Mouse (Mus musculus) v-Abl transformed pro-B cells (cell line): Measurements from ENCODE around the gene Necab3.

Experiments
- in situ Hi-C, 2 experiments: fragments of 400-800 bp; cut with MboI; formaldehyde crosslinking; loops; one replicate each; pipeline ENCODE4 v1.15.1; 2025; ENCODE audit not compliant: unreplicated experiment in 2 of 2

The Necab3 gene

DNA sequence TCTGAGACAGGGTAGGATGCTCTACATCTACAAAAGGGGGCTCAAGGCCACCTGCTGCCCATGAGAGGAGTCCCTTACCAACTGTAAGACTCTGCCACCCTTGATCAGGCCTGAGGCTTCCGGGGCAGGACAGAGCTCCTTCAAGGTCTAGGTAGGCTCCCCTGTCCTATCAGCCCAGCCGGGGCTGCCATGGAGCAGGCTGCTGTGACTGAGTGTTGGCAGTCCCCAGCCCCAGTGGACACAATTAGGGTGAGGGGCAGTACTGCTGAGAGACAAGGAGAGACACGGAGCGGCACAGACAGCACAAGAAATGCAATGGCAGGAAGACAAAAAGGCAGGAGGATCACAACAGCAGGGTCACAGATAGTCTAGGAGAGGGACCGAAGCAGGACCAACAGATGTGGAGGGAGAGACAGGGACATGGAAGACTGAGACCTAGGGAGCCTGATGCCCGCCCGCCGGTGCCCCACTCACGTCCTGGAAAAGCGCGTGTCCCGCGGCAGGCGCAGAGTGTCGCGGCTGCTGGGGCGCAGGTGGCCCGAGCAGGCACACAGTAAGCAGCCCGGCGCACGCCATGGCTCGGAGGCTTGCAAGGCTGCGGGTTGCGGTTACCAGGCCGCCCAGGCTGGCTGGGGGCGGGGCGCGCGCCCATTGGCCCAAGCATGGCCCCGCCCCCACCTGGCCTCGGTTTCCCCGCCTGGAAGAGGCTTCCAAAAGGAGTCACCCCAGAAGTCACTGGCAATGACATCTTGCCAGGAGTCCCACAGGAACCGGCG, at the start of gene Necab3:
Necab3 (minus strand) TSS at position 627 of the 776 bp plus-strand sequence.
- in situ Hi-C loops = no loop called here

- in situ Hi-C loops = no loop called here
Measured at GRCm38 (mm10) chr2:154606965-154607364, 48.3 kb upstream of the Necab3 start.

DNA sequence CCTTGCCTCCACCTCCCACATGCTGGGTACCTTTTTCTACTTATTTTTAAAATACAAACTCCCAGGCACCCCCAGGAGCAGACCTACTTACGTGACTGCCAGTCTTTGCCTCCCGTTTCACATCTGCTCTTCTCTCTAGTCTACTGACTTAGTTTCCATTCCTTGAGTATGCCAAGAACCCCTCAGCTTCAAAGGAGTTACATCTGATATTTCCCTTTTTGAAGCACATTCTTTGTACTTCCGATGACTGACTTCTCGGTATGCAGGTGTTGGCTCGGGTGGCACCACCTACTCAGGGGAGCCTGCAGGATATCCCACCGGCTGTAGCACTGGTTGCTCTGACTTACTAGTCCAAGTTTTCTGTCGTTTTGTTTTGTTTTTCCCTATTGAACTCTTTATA, 45.5 kb upstream of the Necab3 start:
- in situ Hi-C loops = no loop called here

DNA sequence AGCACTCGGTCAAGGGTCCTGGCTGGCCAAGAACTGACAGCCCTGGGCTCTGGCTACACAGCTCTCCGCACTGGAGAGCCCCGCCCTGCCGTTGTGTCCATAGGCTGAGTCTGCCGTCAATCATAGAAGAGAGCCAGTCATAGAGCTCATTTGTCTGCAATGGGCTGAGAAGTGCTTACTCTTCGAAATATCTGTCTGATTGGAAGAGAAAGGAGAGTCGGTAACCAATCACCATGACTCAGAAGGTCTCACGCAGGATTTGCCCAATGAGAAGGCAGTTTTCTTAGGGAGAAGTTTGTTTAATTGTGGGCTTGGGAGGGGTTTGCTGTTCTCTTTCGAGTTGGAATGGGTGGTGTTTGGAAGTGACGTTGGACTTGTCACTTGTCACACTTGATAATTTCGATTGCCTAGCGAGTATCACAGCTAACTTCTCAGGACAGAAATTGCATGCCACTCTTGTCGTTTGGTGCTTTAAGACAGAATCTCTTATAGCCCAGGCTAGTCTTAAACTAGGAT, 45.0 kb upstream of the Necab3 start, which contains the start of gene Pxmp4:
Pxmp4 (minus strand) TSS at position 71 of the 516 bp plus-strand sequence.
- in situ Hi-C loops = no loop called here

- in situ Hi-C loops = no loop called here
Measured at GRCm38 (mm10) chr2:154603007-154603637, 44.4 kb upstream of the Necab3 start.

DNA sequence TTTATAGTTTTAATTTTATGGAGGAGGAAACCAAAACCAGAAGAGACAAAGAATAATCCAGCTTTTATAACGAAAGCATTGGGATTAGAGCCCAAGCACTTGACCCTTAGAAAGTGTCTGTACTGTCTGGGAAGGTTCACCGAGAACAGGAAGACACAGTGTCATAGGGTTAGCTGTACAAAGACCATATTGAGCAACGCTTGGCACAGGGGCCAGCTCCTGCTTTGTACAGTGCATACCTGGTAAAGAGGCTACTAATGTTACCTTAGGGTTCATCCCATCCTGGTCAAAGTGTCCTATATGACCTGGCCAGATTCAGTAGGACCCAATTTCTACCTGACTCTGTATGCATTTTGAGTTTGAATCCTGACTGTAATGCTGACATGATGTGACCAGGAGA, 42.6 kb upstream of the Necab3 start:
- in situ Hi-C loops = no loop called here

GRCm38 (mm10) chr2:154600586-154600985, 41.9 kb upstream of the Necab3 start:
- in situ Hi-C loops = no loop called here

GRCm38 (mm10) chr2:154597399-154597798, 38.7 kb upstream of the Necab3 start:
- in situ Hi-C loops = no loop called here

DNA sequence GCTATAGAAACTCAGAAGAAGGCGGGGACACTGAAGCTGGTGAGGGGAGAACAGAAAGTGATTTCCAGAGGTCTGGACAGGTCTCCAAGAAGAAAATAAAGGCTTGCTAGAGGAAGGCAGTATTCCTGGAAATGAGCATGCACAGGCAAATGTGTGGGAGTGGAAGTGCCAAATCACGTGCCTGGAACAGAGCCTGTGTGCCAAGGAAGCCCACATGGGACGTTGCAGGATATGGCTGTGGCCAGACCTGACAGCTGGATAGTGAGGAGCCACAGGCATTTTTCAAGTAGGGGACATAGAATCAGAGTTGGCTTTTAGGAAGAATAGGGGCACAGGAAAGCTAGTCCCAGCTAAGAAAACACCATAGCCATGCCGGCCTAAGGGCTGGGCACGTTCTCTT, 37.1 kb upstream of the Necab3 start:
- in situ Hi-C loops = no loop called here

- in situ Hi-C loops = loop anchor here in 1 of 2 experiments (5.0 kb wide), 1 partner anchor 176 kb away; no protein-coding TSS in a partner anchor
Measured at GRCm38 (mm10) chr2:154593025-154593424, 34.3 kb upstream of the Necab3 start.

- in situ Hi-C loops = loop anchor here in 1 of 2 experiments (5.0 kb wide), 1 partner anchor 174 kb away; no protein-coding TSS in a partner anchor
Measured at GRCm38 (mm10) chr2:154591239-154591638, 32.5 kb upstream of the Necab3 start.

DNA sequence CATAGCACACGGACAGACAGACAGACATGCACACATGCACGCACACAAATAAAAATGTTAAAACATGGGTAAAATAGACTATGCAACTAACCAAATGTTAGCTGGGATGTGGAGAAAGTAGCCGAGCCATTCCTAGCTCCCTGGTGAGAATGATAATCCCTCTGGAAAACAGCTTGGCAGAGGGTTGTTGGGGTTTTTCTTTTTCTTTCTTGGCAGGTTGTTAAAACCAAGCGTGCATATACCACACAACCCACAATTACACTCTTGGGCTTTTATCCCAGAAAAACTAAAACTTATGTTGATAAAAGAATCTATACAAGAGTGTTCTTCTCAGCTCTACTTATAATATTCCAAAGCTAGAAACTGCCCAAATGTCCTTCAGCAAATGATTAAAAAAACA, 30.4 kb upstream of the Necab3 start:
- in situ Hi-C loops = no loop called here

- in situ Hi-C loops = no loop called here
Measured at GRCm38 (mm10) chr2:154586405-154586804, 27.7 kb upstream of the Necab3 start.

DNA sequence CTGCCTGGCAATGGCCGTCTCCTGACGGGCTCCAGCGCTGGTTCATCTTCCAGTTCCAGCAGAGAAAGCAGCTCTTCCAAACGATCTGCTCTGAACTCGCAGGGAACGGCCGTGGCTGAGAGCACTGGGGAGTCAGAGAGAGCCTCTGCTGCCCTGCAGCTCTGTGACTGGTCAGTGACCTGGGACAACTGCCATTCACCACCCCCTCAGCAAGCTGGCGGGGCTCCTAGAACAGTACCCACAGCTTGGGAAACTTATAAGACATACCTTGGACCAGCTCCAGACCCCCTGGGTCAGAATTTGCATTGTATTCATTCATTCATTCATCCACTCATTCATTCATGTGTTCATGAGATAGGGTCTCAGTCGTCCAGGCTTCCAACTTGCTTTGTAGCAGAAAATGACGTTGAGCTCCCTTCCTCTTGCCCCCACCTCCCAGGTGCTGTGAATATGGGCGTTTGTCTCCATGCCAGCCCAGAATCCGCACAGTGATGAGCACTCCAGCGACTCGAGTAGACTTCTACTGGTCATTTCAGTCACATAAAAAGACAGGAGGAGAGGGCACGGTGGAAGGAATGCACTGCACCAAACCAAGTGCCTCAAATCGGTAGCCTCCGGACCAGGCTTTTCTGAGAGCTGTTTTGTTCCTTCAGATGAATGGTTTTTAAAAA, 26.4 kb upstream of the Necab3 start:
- in situ Hi-C loops = loop anchor here in 1 of 2 experiments (5.0 kb wide), 2 partner anchors 48 to 168 kb away; no protein-coding TSS in a partner anchor

- in situ Hi-C loops = loop anchor here in 1 of 2 experiments (5.0 kb wide), 2 partner anchors 47 to 167 kb away; no protein-coding TSS in a partner anchor
Measured at GRCm38 (mm10) chr2:154583906-154584872, 25.5 kb upstream of the Necab3 start.

GRCm38 (mm10) chr2:154581421-154581820, 22.7 kb upstream of the Necab3 start:
- in situ Hi-C loops = loop anchor here in 1 of 2 experiments (5.0 kb wide), 2 partner anchors 44 to 164 kb away; no protein-coding TSS in a partner anchor

GRCm38 (mm10) chr2:154580586-154580985, 21.9 kb upstream of the Necab3 start:
- in situ Hi-C loops = loop anchor here in 1 of 2 experiments (5.0 kb wide), 2 partner anchors 43 to 163 kb away; no protein-coding TSS in a partner anchor

- in situ Hi-C loops = no loop called here
Measured at GRCm38 (mm10) chr2:154577744-154578067, 19.0 kb upstream of the Necab3 start.

GRCm38 (mm10) chr2:154576876-154577743, 18.4 kb upstream of the Necab3 start:
- in situ Hi-C loops = no loop called here
